Mouse (Mus musculus): Measurements from ENCODE around the gene Eif4enif1.
"Not testable (repeated sequence)": the region's sequence is repeated elsewhere in the genome, so short reads cannot be mapped to it uniquely, and the experiment has no call there.

GRCm38 (mm10) chr11:3172526-3172925 is 29.7 kb upstream of the Eif4enif1 start:
- not testable (repeated sequence) for TF ChIP-seq CTCF (IDR thresholded peaks at IDR 0.05; ENCODE audit: low read depth, low read length); POLR2A (IDR thresholded peaks at IDR 0.05; ENCODE audit: borderline replicate concordance, low read depth, low read length)

Data from bone marrow macrophage, adult 2 months (primary cell).